Mouse (Mus musculus) forebrain, postnatal 0 days (tissue): Measurements from ENCODE around the gene Dhx38. TPM values are rescaled to one million over a fixed set of nuclear protein-coding genes. Genes with fewer than 3 reads are reported as not detected.

ENCODE experiments used
- ATAC-seq: fragments of 200-750 bp; cut with Nextera tagmentation; 2 replicates; pipeline ENCODE4 v1.8.0; 2017; ENCODE audit warnings: mild to moderate bottlenecking, moderate library complexity
- DNase-seq: peaks from one replicate; pipeline ENCODE4 v3.0.0-alpha.2; 2015
- H3K27ac ChIP-seq: fragments of 300-500 bp; sonication (generic); 2 replicates; pipeline ENCODE4 v1.5.1; 2014; ENCODE audit warnings: low read depth, mild to moderate bottlenecking, antibody characterized with exemption, low read length, moderate library complexity, mixed read lengths
- H3K27me3 ChIP-seq: fragments of 300-500 bp; sonication (generic); 2 replicates; pipeline ENCODE4 v1.6.1; 2014; ENCODE audit warnings: mild to moderate bottlenecking, low read length, mixed read lengths; ENCODE audit not compliant: insufficient read depth
- H3K36me3 ChIP-seq: fragments of 300-500 bp; sonication (generic); 2 replicates; pipeline ENCODE4 v1.6.1; 2014; ENCODE audit warnings: mild to moderate bottlenecking, moderate library complexity; ENCODE audit not compliant: insufficient read depth
- H3K4me1 ChIP-seq: fragments of 300-500 bp; sonication (generic); 2 replicates; pipeline ENCODE4 v1.6.1; 2014; ENCODE audit warnings: antibody characterized with exemption; ENCODE audit not compliant: insufficient read depth
- H3K4me2 ChIP-seq: fragments of 300-500 bp; sonication (generic); 2 replicates; pipeline ENCODE4 v1.6.1; 2014; ENCODE audit warnings: low read depth, mild to moderate bottlenecking, moderate library complexity
- H3K4me3 ChIP-seq: fragments of 300-500 bp; sonication (generic); 2 replicates; pipeline ENCODE4 v1.5.1; 2014; ENCODE audit warnings: low read depth, low read length, mixed read lengths
- H3K9ac ChIP-seq: fragments of 300-500 bp; sonication (generic); 2 replicates; pipeline ENCODE4 v1.6.1; 2014; ENCODE audit warnings: mild to moderate bottlenecking
- H3K9me3 ChIP-seq: fragments of 300-500 bp; sonication (generic); 2 replicates; pipeline ENCODE4 v1.6.1; 2016; ENCODE audit warnings: low read length
- CTCF ChIP-seq: sonication (generic); IDR thresholded peaks from 2 replicates; pipeline ENCODE4 v1.5.1; 2016; ENCODE audit warnings: antibody characterized with exemption, control low read depth, low read depth
- WGBS: fragments of 180-500 bp; shearing (Covaris S2); extraction: QIAGEN DNeasy Blood & Tissue Kit; methylation state at CpG from one replicate; pipeline ENCODE4 v1.1.7; 2014; 5-methylcytosine and 5-hydroxymethylcytosine counted together
- polyA plus RNA-seq: library from polyadenylated mRNA; unstranded; fragments of >200 nt; fragmentation: Nextera tagmentation; extraction: Ambion mirVana; gene quantifications from 2 replicates; pipeline ENCODE4 v1.2.1, GENCODE M21; 2015
- total RNA-seq: library from RNA; depleted of rRNA; stranded (reverse); fragments of >200 nt; gene quantifications from 2 replicates; pipeline ENCODE4 v1.2.3, GENCODE M21; 2014

Dhx38 gene
- total and polyA plus RNA-seq, 2 experiments from 2014 or later, result 14.1 to 28.2 TPM

DNA sequence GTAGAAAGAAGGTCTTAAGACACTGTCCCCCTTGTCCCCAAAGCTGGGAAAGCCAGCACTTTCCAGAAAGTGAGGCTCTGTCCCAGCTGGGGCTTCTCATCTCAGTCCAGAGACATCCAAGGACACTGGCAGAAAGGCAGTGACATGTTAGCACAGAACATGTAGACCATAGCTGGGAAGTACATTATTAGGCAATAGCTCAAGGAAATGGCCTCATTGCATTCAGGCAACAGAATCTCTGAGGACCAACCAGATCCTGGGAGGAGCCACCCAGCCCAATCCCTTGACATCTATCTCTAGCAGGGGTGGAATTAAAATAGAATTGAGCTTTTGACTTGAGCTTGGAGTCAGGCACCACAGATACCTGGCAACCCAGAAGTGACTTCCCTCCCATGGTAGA is 20.0 kb upstream of the Dhx38 start:
- no peak for TF ChIP-seq CTCF
- no peak for DNase-seq
- H3K9ac ChIP-seq, result no peak overlapping the region
- H3K27me3 ChIP-seq, result no peaks in the 10 kb centered on the region
- no peak overlapping the region for H3K27ac ChIP-seq
- no peaks in the 10 kb centered on the region for H3K9me3 ChIP-seq
- no peak overlapping the region for H3K4me3 ChIP-seq
- no peaks in the 10 kb centered on the region for H3K4me1 ChIP-seq
- H3K36me3 ChIP-seq, result no peaks in the 10 kb centered on the region
- no peak for ATAC-seq
- H3K4me2 ChIP-seq, result no peak overlapping the region

- H3K27me3 ChIP-seq, result no peaks in the 10 kb centered on the region
These were observed 19.2 kb upstream of the Dhx38 start for GRCm38 (mm10) chr8:109584830-109585229.

DNA sequence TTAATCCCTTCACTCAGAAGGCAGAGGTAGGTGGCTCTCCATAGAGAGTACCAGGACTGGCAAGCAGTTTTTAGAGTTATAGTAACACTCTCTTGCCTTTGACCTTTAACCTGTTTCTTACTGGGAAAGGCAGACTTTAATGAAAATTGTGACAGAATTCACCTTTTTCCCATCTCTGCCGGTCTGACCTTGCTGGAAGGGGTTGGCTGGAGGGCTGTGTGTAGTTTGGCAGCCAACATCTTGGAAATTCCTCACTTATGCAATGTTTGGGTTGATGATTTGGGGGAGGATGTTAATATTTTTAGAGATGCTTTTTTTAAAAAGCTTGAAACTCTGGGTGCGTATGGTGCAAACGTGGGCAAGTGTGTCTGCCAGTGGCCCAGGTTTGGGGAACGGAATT is 18.6 kb upstream of the Dhx38 start:
- Histone ChIP-seq H3K9me3 (no peaks in the 10 kb centered on the region), H3K27me3 (no peaks in the 10 kb centered on the region), H3K36me3 (no peaks in the 10 kb centered on the region), H3K4me3 (no peak overlapping the region), H3K27ac (no peak overlapping the region), H3K4me2 (no peak overlapping the region), H3K9ac (no peak overlapping the region), H3K4me1 (no peaks in the 10 kb centered on the region)
- WGBS, result 85% methylated on average over 4 of the region's 4 CpGs
- DNase-seq (no peak), ATAC-seq (no peak)
- TF ChIP-seq CTCF, result no peak

More at GRCm38 (mm10) chr8:109584830-109585229, 19.2 kb upstream of the Dhx38 start:
- ATAC-seq (no peak), DNase-seq (no peak)
- no peak overlapping the region for H3K4me3 ChIP-seq
- H3K9me3 ChIP-seq, result no peaks in the 10 kb centered on the region
- 93% methylated on average over 3 of the region's 3 CpGs for WGBS
- TF ChIP-seq CTCF, result no peak
- no peak overlapping the region for H3K4me2 ChIP-seq
- H3K9ac ChIP-seq, result no peak overlapping the region
- H3K27ac ChIP-seq, result no peak overlapping the region
- no peaks in the 10 kb centered on the region for H3K4me1 ChIP-seq
- no peaks in the 10 kb centered on the region for H3K36me3 ChIP-seq

DNA sequence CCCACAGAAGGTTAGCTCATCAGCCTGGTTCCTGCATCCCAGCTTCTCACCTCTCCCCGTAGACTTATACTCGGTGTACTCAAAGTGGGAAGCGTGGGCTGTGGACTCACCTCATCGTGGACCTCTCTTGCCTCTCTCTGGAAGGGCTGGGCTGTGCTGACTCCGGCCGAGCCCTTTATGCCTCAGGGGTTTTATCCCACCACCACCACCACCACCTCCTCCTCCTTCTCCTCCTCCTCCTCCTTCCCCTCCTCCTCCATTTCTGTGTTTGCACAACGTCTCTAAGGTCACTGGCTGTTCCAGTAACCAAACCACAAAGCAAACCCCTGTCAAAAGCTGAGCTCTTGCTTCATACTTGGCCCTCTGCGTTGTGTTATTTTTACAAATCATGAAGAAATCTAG is 13.2 kb upstream of the Dhx38 start, which contains the start of gene Hp:
TSS of gene Hp (minus strand) at position 273 of the 402 bp plus-strand sequence.
- Histone ChIP-seq H3K9me3 (no peaks in the 10 kb centered on the region), H3K4me2 (no peak within 1 kb of the TSS), H3K4me1 (no peaks in the 10 kb centered on the region), H3K27ac (no peak within 1 kb of the TSS), H3K4me3 (no peak within 1 kb of the TSS), H3K9ac (no peak within 1 kb of the TSS), H3K27me3 (no peaks in the 10 kb centered on the region), H3K36me3 (no peaks in the 10 kb centered on the region)
- WGBS, result 78% methylated on average over 8 of the region's 8 CpGs
- no peak for ATAC-seq
- no peak for DNase-seq
- TF ChIP-seq CTCF, result no peak

DNA sequence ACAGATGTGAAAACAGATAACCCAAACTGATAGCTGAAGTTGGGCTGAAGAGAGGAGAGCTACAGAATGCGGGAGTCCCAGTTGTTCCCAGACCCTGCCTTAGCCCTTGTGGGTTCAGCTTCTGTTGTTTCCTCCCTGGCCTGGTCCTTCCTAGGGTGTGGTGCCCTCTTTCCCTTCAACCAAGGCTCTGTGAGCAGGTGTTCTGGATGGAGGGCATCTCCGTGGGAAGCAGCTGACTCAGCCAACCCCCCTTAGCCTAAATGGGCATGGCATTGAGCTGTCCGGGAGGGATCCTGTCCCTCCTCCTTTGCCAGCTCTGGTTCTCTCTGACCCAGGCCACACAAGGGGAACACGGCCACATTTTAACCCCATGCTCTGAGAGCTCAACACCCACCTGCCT is 10.7 kb upstream of the Dhx38 start:
- H3K36me3 ChIP-seq, result no peaks in the 10 kb centered on the region
- H3K4me1 ChIP-seq, result no peaks in the 10 kb centered on the region
- WGBS, result 82% methylated on average over 4 of the region's 4 CpGs
- TF ChIP-seq CTCF, result no peak
- H3K27ac ChIP-seq, result no peak overlapping the region
- no peak overlapping the region for H3K9ac ChIP-seq
- no peak for ATAC-seq
- no peak overlapping the region for H3K4me2 ChIP-seq
- H3K9me3 ChIP-seq, result no peaks in the 10 kb centered on the region
- H3K27me3 ChIP-seq, result no peaks in the 10 kb centered on the region
- no peak overlapping the region for H3K4me3 ChIP-seq
- no peak for DNase-seq

DNA sequence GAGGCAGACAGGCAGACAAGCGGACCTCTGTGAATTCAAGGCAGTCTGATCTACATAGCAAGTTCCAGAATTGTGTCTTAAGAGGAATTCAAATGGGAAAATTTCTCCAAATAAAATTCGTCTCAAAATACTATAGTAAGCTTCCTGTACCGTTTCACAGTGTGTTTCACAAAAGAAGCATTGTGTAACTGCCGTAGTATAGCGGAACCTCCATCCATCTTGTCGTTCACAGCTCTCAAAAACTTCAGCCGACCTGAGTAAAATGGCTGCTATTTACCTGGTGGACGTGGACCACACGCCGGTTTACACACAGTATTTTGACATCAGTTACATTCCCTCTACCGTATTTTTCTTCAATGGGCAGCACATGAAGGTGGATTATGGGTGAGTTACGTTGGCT is 5.5 kb upstream of the Dhx38 start:
- Histone ChIP-seq H3K4me2 (no peak overlapping the region), H3K4me1 (peaks cover 6% of the 10 kb centered on the region), H3K9me3 (no peaks in the 10 kb centered on the region), H3K4me3 (no peak overlapping the region), H3K9ac (no peak overlapping the region), H3K27me3 (no peaks in the 10 kb centered on the region), H3K27ac (no peak overlapping the region), H3K36me3 (0 out of 2 replicates have a peak, but pooled peaks cover 4% of the 10 kb centered on the region)
- WGBS, result 90% methylated on average over 12 of the region's 12 CpGs
- no peak for TF ChIP-seq CTCF
- DNase-seq (no peak), ATAC-seq (no peak)

- no peak for ATAC-seq
- H3K4me3 ChIP-seq, result peak overlapping the region; percentile 87
- peak overlapping the region; percentile 79 for H3K4me2 ChIP-seq
- peaks cover 11% of the 10 kb centered on the region for H3K4me1 ChIP-seq
- H3K36me3 ChIP-seq, result peaks cover 33% of the 10 kb centered on the region
- H3K9me3 ChIP-seq, result no peaks in the 10 kb centered on the region
- H3K27ac ChIP-seq, result peak overlapping the region; percentile 92; the same call in 1 of the 2 replicates
- no peak for TF ChIP-seq CTCF
- peak overlapping the region; percentile 84 for H3K9ac ChIP-seq
- H3K27me3 ChIP-seq, result no peaks in the 10 kb centered on the region
- peak; percentile 6 for DNase-seq
- 6% methylated on average over 10 of the region's 10 CpGs for WGBS
These were observed 895 bp downstream of the Dhx38 start for GRCm38 (mm10) chr8:109564766-109565165.
